Mouse (Mus musculus) midbrain, embryonic 15.5 days (tissue): ENCODE measurements at regions not wholly inside any gene's neighbourhood (a gene's known extent, or its start where the extent isn't known, plus 50 kb on each side); places are given as distances from the start of the nearest gene placed in this dataset.

Experiments
- ATAC-seq: fragments of 200-750 bp; cut with Nextera tagmentation; replicated peaks from 2 replicates; pipeline ENCODE4 v1.8.0; 2017; ENCODE audit warnings: moderate TSS enrichment
- H3K27ac ChIP-seq: fragments of 300-500 bp; sonication (generic); 2 replicates; pipeline ENCODE4 v1.5.1; 2015; ENCODE audit warnings: mild to moderate bottlenecking, inconsistent platforms
- H3K27me3 ChIP-seq: fragments of 300-500 bp; sonication (generic); replicated peaks from 2 replicates; pipeline ENCODE4 v1.6.1; 2015; ENCODE audit warnings: inconsistent platforms
- H3K36me3 ChIP-seq: fragments of 300-500 bp; sonication (generic); replicated peaks from 2 replicates; pipeline ENCODE4 v1.6.1; 2015; ENCODE audit warnings: inconsistent platforms
- H3K4me1 ChIP-seq: fragments of 300-500 bp; sonication (generic); 2 replicates; pipeline ENCODE4 v1.6.1; 2015; ENCODE audit warnings: inconsistent platforms
- H3K4me2 ChIP-seq: fragments of 300-500 bp; sonication (generic); 2 replicates; pipeline ENCODE4 v1.6.1; 2015; ENCODE audit warnings: inconsistent platforms, mild to moderate bottlenecking, moderate library complexity
- H3K4me3 ChIP-seq: fragments of 300-500 bp; sonication (generic); 2 replicates; pipeline ENCODE4 v1.5.1; 2015; ENCODE audit warnings: mild to moderate bottlenecking, inconsistent platforms
- H3K9ac ChIP-seq: fragments of 300-500 bp; sonication (generic); 2 replicates; pipeline ENCODE4 v1.6.1; 2015; ENCODE audit warnings: mild to moderate bottlenecking, inconsistent platforms
- H3K9me3 ChIP-seq: fragments of 300-500 bp; sonication (generic); 2 replicates; pipeline ENCODE4 v1.6.1; 2016; ENCODE audit warnings: inconsistent platforms
- WGBS: fragments of 180-500 bp; shearing (Covaris S2); methylation state at CpG from one replicate; pipeline ENCODE4 v1.1.7; 2015; ENCODE audit warnings: mixed read lengths; 5-methylcytosine and 5-hydroxymethylcytosine counted together

GRCm38 (mm10) chr5:33505786-33506185, 72.0 kb upstream of the Nkx1-1 start:
- Histone ChIP-seq H3K9me3 (no peaks in the 10 kb centered on the region), H3K9ac (no peak overlapping the region), H3K27ac (no peak overlapping the region), H3K4me1 (peaks cover 19% of the 10 kb centered on the region), H3K4me3 (no peak overlapping the region), H3K4me2 (no peak overlapping the region), H3K27me3 (no peaks in the 10 kb centered on the region; the same call in 1 of the 2 replicates), H3K36me3 (no peaks in the 10 kb centered on the region)
- 45% methylated on average over 13 of the region's 13 CpGs for WGBS
- ATAC-seq, result 0 out of 2 replicates have a peak, but pooled peaks have one; percentile 29

- Histone ChIP-seq H3K27ac (no peak overlapping the region), H3K36me3 (no peaks in the 10 kb centered on the region), H3K27me3 (peaks cover 7% of the 10 kb centered on the region), H3K9ac (no peak overlapping the region), H3K4me1 (peaks cover 21% of the 10 kb centered on the region), H3K4me3 (no peak overlapping the region), H3K9me3 (no peaks in the 10 kb centered on the region), H3K4me2 (peak overlapping the region; percentile 12; the same call in 1 of the 2 replicates)
- ATAC-seq, result no peak
- 27% methylated on average over 23 of the region's 23 CpGs for WGBS
Measured at GRCm38 (mm10) chr5:33501735-33502495, 68.1 kb upstream of the Nkx1-1 start.

GRCm38 (mm10) chr5:33501211-33501610, 67.4 kb upstream of the Nkx1-1 start:
- 0 out of 2 replicates have a peak, but pooled peaks have one; percentile 18 for ATAC-seq
- no peaks in the 10 kb centered on the region for H3K36me3 ChIP-seq
- H3K9me3 ChIP-seq, result no peaks in the 10 kb centered on the region
- 42% methylated on average over 7 of the region's 7 CpGs for WGBS
- peaks cover 23% of the 10 kb centered on the region for H3K4me1 ChIP-seq
- no peak overlapping the region for H3K9ac ChIP-seq
- no peak overlapping the region for H3K4me3 ChIP-seq
- H3K4me2 ChIP-seq, result no peak overlapping the region
- peaks cover 7% of the 10 kb centered on the region for H3K27me3 ChIP-seq
- no peak overlapping the region for H3K27ac ChIP-seq

- no peak overlapping the region for H3K27ac ChIP-seq
Measured at GRCm38 (mm10) chr5:33495900-33496529, 62.2 kb upstream of the Nkx1-1 start.

GRCm38 (mm10) chr5:33495276-33495675, 61.5 kb upstream of the Nkx1-1 start:
- H3K36me3 ChIP-seq, result no peaks in the 10 kb centered on the region
- peaks cover 20% of the 10 kb centered on the region for H3K27me3 ChIP-seq
- H3K27ac ChIP-seq, result no peak overlapping the region
- no peak overlapping the region for H3K4me2 ChIP-seq
- H3K4me3 ChIP-seq, result no peak overlapping the region
- WGBS, result 22% methylated on average over 6 of the region's 6 CpGs
- no peak for ATAC-seq
- H3K9me3 ChIP-seq, result no peaks in the 10 kb centered on the region
- H3K9ac ChIP-seq, result no peak overlapping the region
- H3K4me1 ChIP-seq, result peaks cover 12% of the 10 kb centered on the region

More at GRCm38 (mm10) chr5:33495900-33496529, 62.2 kb upstream of the Nkx1-1 start:
- Histone ChIP-seq H3K4me1 (peaks cover 15% of the 10 kb centered on the region), H3K36me3 (no peaks in the 10 kb centered on the region), H3K4me3 (no peak overlapping the region), H3K27me3 (peaks cover 18% of the 10 kb centered on the region), H3K9me3 (no peaks in the 10 kb centered on the region), H3K9ac (no peak overlapping the region), H3K4me2 (no peak overlapping the region)
- WGBS, result 19% methylated on average over 6 of the region's 6 CpGs
- ATAC-seq, result peak; percentile 82

GRCm38 (mm10) chr5:33492604-33493315, 59.0 kb upstream of the Nkx1-1 start:
- Histone ChIP-seq H3K4me3 (no peak overlapping the region), H3K9me3 (no peaks in the 10 kb centered on the region), H3K27me3 (0 out of 2 replicates have a peak, but pooled peaks cover 16% of the 10 kb centered on the region), H3K4me1 (peaks cover 20% of the 10 kb centered on the region), H3K27ac (no peak overlapping the region), H3K4me2 (no peak overlapping the region), H3K36me3 (no peaks in the 10 kb centered on the region), H3K9ac (no peak overlapping the region)
- 89% methylated on average over 11 of the region's 11 CpGs for WGBS
- no peak for ATAC-seq

GRCm38 (mm10) chr5:33489286-33489685, 55.5 kb upstream of the Nkx1-1 start:
- Histone ChIP-seq H3K27me3 (0 out of 2 replicates have a peak, but pooled peaks cover 8% of the 10 kb centered on the region), H3K4me2 (no peak overlapping the region)
- ATAC-seq, result no peak

GRCm38 (mm10) chr5:33488152-33488561, 54.4 kb upstream of the Nkx1-1 start:
- Histone ChIP-seq H3K9ac (no peak overlapping the region), H3K36me3 (no peaks in the 10 kb centered on the region), H3K4me1 (peaks cover 8% of the 10 kb centered on the region), H3K27ac (no peak overlapping the region), H3K4me2 (no peak overlapping the region), H3K4me3 (no peak overlapping the region), H3K27me3 (0 out of 2 replicates have a peak, but pooled peaks cover 8% of the 10 kb centered on the region), H3K9me3 (no peaks in the 10 kb centered on the region)
- 4% methylated on average over 9 of the region's 9 CpGs for WGBS
- ATAC-seq, result no peak

More at GRCm38 (mm10) chr5:33489286-33489685, 55.5 kb upstream of the Nkx1-1 start:
- Histone ChIP-seq H3K27ac (no peak overlapping the region), H3K36me3 (no peaks in the 10 kb centered on the region), H3K4me3 (no peak overlapping the region), H3K9ac (no peak overlapping the region), H3K4me1 (peaks cover 8% of the 10 kb centered on the region), H3K9me3 (no peaks in the 10 kb centered on the region)
- 74% methylated on average over 6 of the region's 6 CpGs for WGBS

GRCm38 (mm10) chr5:33485765-33486164, 52.0 kb upstream of the Nkx1-1 start:
- 56% methylated on average over 15 of the region's 15 CpGs for WGBS
- Histone ChIP-seq H3K4me1 (peaks cover 13% of the 10 kb centered on the region), H3K36me3 (no peaks in the 10 kb centered on the region), H3K4me2 (no peak overlapping the region), H3K9ac (no peak overlapping the region), H3K27ac (no peak overlapping the region), H3K9me3 (no peaks in the 10 kb centered on the region), H3K4me3 (no peak overlapping the region), H3K27me3 (0 out of 2 replicates have a peak, but pooled peaks cover 5% of the 10 kb centered on the region)
- no peak for ATAC-seq
